Mouse (Mus musculus) urinary bladder, postnatal 36 days (tissue): ENCODE data around the gene Magi1.
"Not testable (repeated sequence)": the region's sequence is repeated elsewhere in the genome, so short reads cannot be mapped to it uniquely, and the experiment has no call there.

ENCODE experiments used
- DNase-seq, 2 experiments: peaks; one replicate each; pipeline ENCODE4 v3.0.0; 2022; ENCODE audit warnings: low spot score in 2 of 2, mixed read lengths in 1 of 2

Gene Magi1

GRCm38 (mm10) chr6:93629735-93630291 lies 653.9 kb downstream of the Magi1 start:
- not testable (repeated sequence) for DNase-seq

GRCm38 (mm10) chr6:93627200-93627599 lies 656.5 kb downstream of the Magi1 start:
- DNase-seq = no peak
